Mouse (Mus musculus): ENCODE data around the gene Hist1h3a.
A peak's percentile ranks its signal among the peaks of the same experiment; 100 is the strongest.

The Hist1h3a gene

GRCm38 (mm10) chr13:23768834-23769397 lies 6.7 kb upstream of the Hist1h3a start:
- Histone ChIP-seq H3K9me3 (ENCODE audit: low read length) (no peaks in the 10 kb centered on the region), H3K36me3 (ENCODE audit: insufficient read depth, low read length) (no peaks in the 10 kb centered on the region), H3K4me3 (replicated peaks; ENCODE audit: low read length) (no peak overlapping the region), H3K27me3 (ENCODE audit: insufficient read depth, low read length) (no peaks in the 10 kb centered on the region), H3K4me1 (replicated peaks; ENCODE audit: low read depth, low read length) (peaks cover 54% of the 10 kb centered on the region)
- no peak for TF ChIP-seq POU5F1 (IDR thresholded peaks at IDR 0.05; ENCODE audit: borderline replicate concordance, low read length)
- no peak for TF ChIP-seq CTCF (conservative IDR thresholded peaks at IDR 0.05; ENCODE audit: low read length)
- TF ChIP-seq NANOG (IDR thresholded peaks at IDR 0.05; ENCODE audit: borderline replicate concordance, low read length): no peak

- H3K27me3 ChIP-seq (ENCODE audit: insufficient read depth, low read length): no peaks in the 10 kb centered on the region
- no peak overlapping the region for H3K4me3 ChIP-seq (replicated peaks; ENCODE audit: low read length)
- H3K4me1 ChIP-seq (replicated peaks; ENCODE audit: low read depth, low read length): peaks cover 40% of the 10 kb centered on the region
- H3K36me3 ChIP-seq (ENCODE audit: insufficient read depth, low read length): no peaks in the 10 kb centered on the region
- no peaks in the 10 kb centered on the region for H3K9me3 ChIP-seq (ENCODE audit: low read length)
- no peak for TF ChIP-seq POU5F1 (IDR thresholded peaks at IDR 0.05; ENCODE audit: borderline replicate concordance, low read length)
- TF ChIP-seq CTCF (conservative IDR thresholded peaks at IDR 0.05; ENCODE audit: low read length): no peak
- no peak for TF ChIP-seq NANOG (IDR thresholded peaks at IDR 0.05; ENCODE audit: borderline replicate concordance, low read length)
These were observed 4.6 kb upstream of the Hist1h3a start for GRCm38 (mm10) chr13:23766772-23767171.

- H3K36me3 ChIP-seq (ENCODE audit: insufficient read depth, low read length): no peaks in the 10 kb centered on the region
- H3K27me3 ChIP-seq (ENCODE audit: insufficient read depth, low read length): no peaks in the 10 kb centered on the region
- peak overlapping the region; percentile 79 for H3K4me3 ChIP-seq (replicated peaks; ENCODE audit: low read length)
- no peaks in the 10 kb centered on the region for H3K9me3 ChIP-seq (ENCODE audit: low read length)
- no peak for TF ChIP-seq NANOG (IDR thresholded peaks at IDR 0.05; ENCODE audit: borderline replicate concordance, low read length)
- TF ChIP-seq CTCF (conservative IDR thresholded peaks at IDR 0.05; ENCODE audit: low read length): no peak
- no peak for TF ChIP-seq POU5F1 (IDR thresholded peaks at IDR 0.05; ENCODE audit: borderline replicate concordance, low read length)
- H3K4me1 ChIP-seq (replicated peaks; ENCODE audit: low read depth, low read length): peaks cover 28% of the 10 kb centered on the region
These were observed 3.0 kb upstream of the Hist1h3a start for GRCm38 (mm10) chr13:23765172-23765513.

- TF ChIP-seq NANOG (IDR thresholded peaks at IDR 0.05; ENCODE audit: borderline replicate concordance, low read length): no peak
- no peak for TF ChIP-seq CTCF (conservative IDR thresholded peaks at IDR 0.05; ENCODE audit: low read length)
- TF ChIP-seq POU5F1 (IDR thresholded peaks at IDR 0.05; ENCODE audit: borderline replicate concordance, low read length): no peak
- H3K36me3 ChIP-seq (ENCODE audit: insufficient read depth, low read length): no peaks in the 10 kb centered on the region
- peak overlapping the region; percentile 79 for H3K4me3 ChIP-seq (replicated peaks; ENCODE audit: low read length)
- H3K4me1 ChIP-seq (replicated peaks; ENCODE audit: low read depth, low read length): peaks cover 32% of the 10 kb centered on the region
- no peaks in the 10 kb centered on the region for H3K27me3 ChIP-seq (ENCODE audit: insufficient read depth, low read length)
- H3K9me3 ChIP-seq (ENCODE audit: low read length): no peaks in the 10 kb centered on the region
These were observed 2.4 kb upstream of the Hist1h3a start for GRCm38 (mm10) chr13:23764324-23765171.

- H3K36me3 ChIP-seq (ENCODE audit: insufficient read depth, low read length): no peaks in the 10 kb centered on the region
- no peaks in the 10 kb centered on the region for H3K27me3 ChIP-seq (ENCODE audit: insufficient read depth, low read length)
- TF ChIP-seq NANOG (IDR thresholded peaks at IDR 0.05; ENCODE audit: borderline replicate concordance, low read length) (no peak), POU5F1 (IDR thresholded peaks at IDR 0.05; ENCODE audit: borderline replicate concordance, low read length) (no peak), CTCF (conservative IDR thresholded peaks at IDR 0.05; ENCODE audit: low read length) (no peak)
- peak within 1 kb of the TSS; percentile 79 for H3K4me3 ChIP-seq (replicated peaks; ENCODE audit: low read length)
- H3K4me1 ChIP-seq (replicated peaks; ENCODE audit: low read depth, low read length): peaks cover 40% of the 10 kb centered on the region
- no peaks in the 10 kb centered on the region for H3K9me3 ChIP-seq (ENCODE audit: low read length)
These were observed 1.6 kb upstream of the Hist1h3a start, which contains the start of gene Hist1h1a for GRCm38 (mm10) chr13:23763586-23764323. Hist1h1a (plus strand) TSS chr13:23763666.

GRCm38 (mm10) chr13:23763242-23763585 lies 1.0 kb upstream of the Hist1h3a start:
- Histone ChIP-seq H3K36me3 (ENCODE audit: insufficient read depth, low read length) (no peaks in the 10 kb centered on the region), H3K4me1 (replicated peaks; ENCODE audit: low read depth, low read length) (peaks cover 46% of the 10 kb centered on the region), H3K27me3 (ENCODE audit: insufficient read depth, low read length) (no peaks in the 10 kb centered on the region), H3K9me3 (ENCODE audit: low read length) (no peaks in the 10 kb centered on the region), H3K4me3 (replicated peaks; ENCODE audit: low read length) (peak overlapping the region; percentile 79)
- TF ChIP-seq POU5F1 (IDR thresholded peaks at IDR 0.05; ENCODE audit: borderline replicate concordance, low read length) (no peak), NANOG (IDR thresholded peaks at IDR 0.05; ENCODE audit: borderline replicate concordance, low read length) (no peak), CTCF (conservative IDR thresholded peaks at IDR 0.05; ENCODE audit: low read length) (no peak)

GRCm38 (mm10) chr13:23760972-23761864 lies 968 bp downstream of the Hist1h3a start, which contains the start of gene Hist1h4a:
Hist1h4a (minus strand) TSS chr13:23761230.
- Histone ChIP-seq H3K4me3 (replicated peaks; ENCODE audit: low read length) (peak within 1 kb of the TSS; percentile 79), H3K27me3 (ENCODE audit: insufficient read depth, low read length) (no peaks in the 10 kb centered on the region), H3K4me1 (replicated peaks; ENCODE audit: low read depth, low read length) (peaks cover 48% of the 10 kb centered on the region), H3K9me3 (ENCODE audit: low read length) (no peaks in the 10 kb centered on the region), H3K36me3 (ENCODE audit: insufficient read depth, low read length) (no peaks in the 10 kb centered on the region)
- TF ChIP-seq CTCF (conservative IDR thresholded peaks at IDR 0.05; ENCODE audit: low read length) (no peak), POU5F1 (IDR thresholded peaks at IDR 0.05; ENCODE audit: borderline replicate concordance, low read length) (no peak), NANOG (IDR thresholded peaks at IDR 0.05; ENCODE audit: borderline replicate concordance, low read length) (no peak)

All from E14TG2a.4 (cell line).